Mouse (Mus musculus) spleen, embryonic (tissue): ENCODE data around the gene Olfr970.
"Not testable (repeated sequence)": the region's sequence is repeated elsewhere in the genome, so short reads cannot be mapped to it uniquely, and the experiment has no call there.

Experiments used
- CTCF ChIA-PET: fragments of 350-600 bp; sonication (Branson Sonifier 250); formaldehyde crosslinking; loops from one replicate; lab custom pipeline; 2022; lab: Charles Lee

The Olfr970 gene

DNA sequence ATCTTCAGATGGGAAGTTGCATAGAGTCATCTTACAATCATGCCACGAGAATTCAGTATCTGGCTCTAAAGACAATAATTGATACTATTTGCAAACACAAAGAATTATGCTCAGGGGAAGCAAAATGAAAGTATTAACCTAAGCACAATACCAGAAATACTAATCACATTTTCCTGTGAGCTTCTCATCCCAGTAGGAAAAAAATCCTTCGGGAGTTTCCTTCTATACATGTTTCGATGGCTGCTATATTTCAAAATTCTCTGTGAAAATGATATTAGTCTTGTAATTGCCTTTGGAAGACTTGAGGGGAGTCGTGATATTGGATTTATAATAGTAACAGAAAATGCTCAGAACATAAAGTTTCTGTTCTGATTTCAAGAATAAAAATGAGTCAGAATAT is at the start of gene Olfr970:
Olfr970 (plus strand) TSS at position 301 of the 400 bp plus-strand sequence.
- CTCF ChIA-PET, result no interaction called here

DNA sequence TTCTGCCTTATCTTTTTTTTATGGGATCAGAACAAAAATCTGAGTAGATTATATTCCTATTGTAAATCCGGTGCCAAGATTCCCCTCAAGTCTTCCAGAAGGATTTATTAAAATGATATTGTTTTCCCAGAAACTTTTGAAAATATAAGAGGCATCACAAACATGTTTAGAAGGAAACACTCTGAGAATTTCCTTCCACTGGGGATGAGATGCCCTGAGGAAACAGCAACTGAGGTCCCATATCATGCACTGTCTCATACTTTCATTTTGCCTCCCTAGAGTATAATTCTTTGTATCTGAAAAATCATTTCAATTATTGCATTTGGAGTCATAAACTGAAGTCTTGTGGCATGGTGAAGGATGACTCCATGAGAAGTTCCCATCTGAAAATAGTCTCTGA is 25.5 kb upstream of the Olfr970 start, which contains the start of gene Olfr968:
Olfr968 (minus strand) TSS at position 101 of the 400 bp plus-strand sequence.
- CTCF ChIA-PET, result no interaction called here

DNA sequence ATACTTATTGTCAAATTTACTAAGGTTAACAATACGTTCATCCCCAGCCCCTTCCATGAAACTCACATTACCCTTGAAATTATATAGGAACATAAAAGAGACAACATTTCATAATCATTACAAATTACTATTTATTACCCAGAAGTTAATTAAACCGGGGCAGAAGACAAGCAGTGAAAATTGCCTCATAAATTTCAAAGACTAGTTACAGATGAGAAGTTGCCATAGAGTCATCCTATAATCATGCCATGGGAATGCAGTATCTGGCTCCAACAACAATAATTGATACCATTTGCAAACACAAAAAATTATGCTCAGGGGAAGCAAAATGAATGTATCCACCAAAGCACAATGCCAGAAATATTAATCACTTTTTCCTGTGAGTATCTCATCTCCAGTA is 18.1 kb upstream of the Olfr970 start, which contains the start of gene Olfr969:
Olfr969 (plus strand) TSS at position 388 of the 400 bp plus-strand sequence.
- CTCF ChIA-PET, result no interaction called here

DNA sequence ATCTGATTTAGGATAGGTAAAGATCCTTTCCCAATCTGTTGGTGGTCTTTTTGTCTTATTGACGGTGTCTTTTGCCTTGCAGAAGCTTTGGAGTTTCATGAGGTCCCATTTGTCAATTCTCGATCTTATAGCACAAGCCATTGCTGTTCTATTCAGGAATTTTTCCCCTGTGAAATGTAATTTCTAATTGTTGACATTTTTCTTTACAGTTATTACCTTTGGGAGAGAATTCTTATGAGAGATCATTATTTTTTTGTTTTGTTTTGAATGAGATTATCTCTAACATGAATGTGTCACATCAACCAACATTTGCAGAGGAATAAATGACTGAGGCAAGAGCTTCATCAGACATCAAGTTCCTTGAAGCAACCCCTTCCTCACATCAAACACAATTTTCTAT is 27.9 kb downstream of the Olfr970 start, which contains the start of gene Olfr971:
Olfr971 (plus strand) TSS at position 301 of the 400 bp plus-strand sequence.
- CTCF ChIA-PET, result not testable (repeated sequence)

DNA sequence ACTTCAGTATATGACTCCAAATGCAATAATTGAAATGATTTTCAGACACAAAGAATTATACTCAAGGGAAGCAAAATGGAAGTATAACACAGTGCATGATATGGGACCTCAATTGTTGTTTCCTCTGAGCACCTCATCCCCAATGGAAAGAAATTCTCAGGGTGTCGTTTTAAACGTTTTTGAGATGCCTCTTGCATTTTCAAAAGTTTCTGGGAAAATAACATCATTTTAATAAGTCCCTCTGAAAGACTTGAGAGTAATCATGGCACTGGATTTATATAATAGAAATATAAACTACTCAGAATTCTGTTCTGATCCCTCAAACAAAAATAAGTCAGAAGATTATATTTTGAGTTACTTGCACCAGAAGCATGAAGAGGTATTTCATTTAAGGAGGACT is 57.5 kb downstream of the Olfr970 start, which contains the start of gene Olfr972:
Olfr972 (plus strand) TSS at position 301 of the 400 bp plus-strand sequence.
- CTCF ChIA-PET, result no interaction called here
